Mouse (Mus musculus) neural tube, embryonic 14.5 days (tissue): ENCODE measurements around the gene Cand2. TPM values are rescaled to one million over a fixed set of nuclear protein-coding genes. Genes with fewer than 3 reads are reported as not detected.

Experiments used
- ATAC-seq: fragments of 200-750 bp; cut with Nextera tagmentation; 2 replicates; pipeline ENCODE4 v1.8.0; 2017; ENCODE audit warnings: low read depth, mild to moderate bottlenecking, moderate TSS enrichment, moderate library complexity
- H3K27ac ChIP-seq: fragments of 300-500 bp; sonication (generic); 2 replicates; pipeline ENCODE4 v1.5.1; 2014; ENCODE audit warnings: low read depth, mild to moderate bottlenecking, control low read depth, low read length, moderate library complexity, mixed read lengths
- H3K27me3 ChIP-seq: fragments of 300-500 bp; sonication (generic); 2 replicates; pipeline ENCODE4 v1.6.1; 2014; ENCODE audit warnings: low read length; ENCODE audit not compliant: control insufficient read depth, insufficient read depth
- H3K36me3 ChIP-seq: fragments of 300-500 bp; sonication (generic); 2 replicates; pipeline ENCODE4 v1.6.1; 2014; ENCODE audit warnings: low read length, mixed read lengths; ENCODE audit not compliant: control insufficient read depth, insufficient read depth
- H3K4me1 ChIP-seq: fragments of 300-500 bp; sonication (generic); 2 replicates; pipeline ENCODE4 v1.6.1; 2014; ENCODE audit warnings: low read length; ENCODE audit not compliant: control insufficient read depth, insufficient read depth
- H3K4me2 ChIP-seq: fragments of 300-500 bp; sonication (generic); 2 replicates; pipeline ENCODE4 v1.6.1; 2014; ENCODE audit warnings: mild to moderate bottlenecking, low read depth, low read length, control low read depth
- H3K4me3 ChIP-seq: fragments of 300-500 bp; sonication (generic); 2 replicates; pipeline ENCODE4 v1.5.1; 2014; ENCODE audit warnings: low read depth, low read length, control low read depth, mixed read lengths
- H3K9ac ChIP-seq: fragments of 300-500 bp; sonication (generic); replicated peaks from 2 replicates; pipeline ENCODE4 v1.6.1; 2014; ENCODE audit warnings: low read depth, mild to moderate bottlenecking, control low read depth, low read length, mixed read lengths
- H3K9me3 ChIP-seq: fragments of 300-500 bp; sonication (generic); 2 replicates; pipeline ENCODE4 v1.6.1; 2016; ENCODE audit warnings: low read length; ENCODE audit not compliant: control insufficient read depth
- WGBS: fragments of 180-500 bp; shearing (Covaris S2); extraction: QIAGEN DNeasy Blood & Tissue Kit; methylation state at CpG from one replicate; pipeline ENCODE4 v1.1.7; 2014; 5-methylcytosine and 5-hydroxymethylcytosine counted together
- polyA plus RNA-seq: library from polyadenylated mRNA; unstranded; fragments of >200 nt; fragmentation: Nextera tagmentation; extraction: Ambion mirVana; gene quantifications from 2 replicates; pipeline ENCODE4 v1.2.1, GENCODE M21; 2014

The Cand2 gene
- polyA plus RNA-seq, 1 experiment from 2014 or later = 8.3 TPM

DNA sequence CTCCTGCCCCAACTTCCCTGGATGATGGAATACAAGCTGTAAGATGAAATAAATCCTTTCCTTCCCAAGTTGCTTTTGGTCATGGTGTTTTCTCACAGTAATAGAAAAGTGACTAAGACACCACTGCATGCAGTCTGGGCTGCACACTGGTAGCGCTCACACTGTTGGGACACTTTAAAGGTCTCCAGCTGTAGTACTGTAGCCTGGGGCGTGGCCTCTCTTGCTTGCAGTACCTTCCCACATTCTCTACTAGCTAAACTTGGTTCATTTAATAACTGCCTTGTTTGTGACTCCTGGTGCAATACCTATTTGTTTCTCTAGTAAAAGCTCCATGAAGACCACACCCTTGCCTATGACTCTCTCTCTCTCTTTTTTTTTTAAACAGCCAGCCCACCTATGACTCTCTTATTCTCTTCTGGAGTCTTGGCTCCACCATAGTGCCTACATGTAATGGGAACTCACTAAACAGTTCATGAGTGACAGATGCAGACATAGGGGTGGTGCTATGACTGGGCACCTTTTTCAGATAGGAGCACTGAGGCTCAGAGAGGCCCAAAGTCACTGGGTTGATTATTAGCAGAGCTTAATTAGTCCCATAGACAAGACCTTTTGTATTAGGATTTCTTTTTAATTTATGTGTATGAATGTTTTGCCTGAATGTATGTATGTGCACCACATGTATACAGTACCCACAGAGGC, 58.0 kb downstream of the Cand2 start:
- H3K36me3 ChIP-seq = no peaks in the 10 kb centered on the region
- 90% methylated on average over 2 of the region's 2 CpGs for WGBS
- H3K9ac ChIP-seq = no peak overlapping the region
- no peak overlapping the region for H3K4me2 ChIP-seq
- H3K27ac ChIP-seq = no peak overlapping the region
- no peak overlapping the region for H3K4me3 ChIP-seq
- H3K27me3 ChIP-seq = no peaks in the 10 kb centered on the region
- no peaks in the 10 kb centered on the region for H3K4me1 ChIP-seq
- no peak for ATAC-seq
- no peaks in the 10 kb centered on the region for H3K9me3 ChIP-seq

DNA sequence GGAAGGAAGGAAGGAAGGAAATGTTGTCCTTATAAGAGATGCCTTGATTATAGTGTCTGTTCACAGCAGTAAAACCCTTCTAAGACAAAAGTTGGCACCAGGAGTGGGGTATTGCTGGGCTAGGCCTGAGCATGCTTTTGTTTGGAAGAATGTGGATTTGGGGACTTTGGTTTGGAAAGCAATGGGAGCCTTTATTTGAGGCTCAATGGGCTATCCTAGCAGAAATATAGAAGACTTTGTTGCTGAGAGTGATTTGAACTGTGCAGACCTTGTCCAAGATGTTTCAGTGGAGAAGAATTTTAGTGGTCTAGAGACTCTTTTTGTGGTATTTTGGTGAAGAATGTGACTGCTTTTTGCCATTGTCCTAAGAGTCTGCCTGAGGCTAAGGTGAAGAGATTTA, 59.5 kb downstream of the Cand2 start:
- Histone ChIP-seq H3K36me3 (no peaks in the 10 kb centered on the region), H3K4me2 (no peak overlapping the region), H3K27me3 (no peaks in the 10 kb centered on the region), H3K27ac (no peak overlapping the region), H3K9ac (no peak overlapping the region), H3K9me3 (no peaks in the 10 kb centered on the region), H3K4me3 (no peak overlapping the region), H3K4me1 (no peaks in the 10 kb centered on the region)
- no peak for ATAC-seq

- H3K4me3 ChIP-seq = peak within 1 kb of the TSS; percentile 22
- no peaks in the 10 kb centered on the region for H3K36me3 ChIP-seq
- no peaks in the 10 kb centered on the region for H3K4me1 ChIP-seq
- no peaks in the 10 kb centered on the region for H3K9me3 ChIP-seq
- peak; percentile 97 for ATAC-seq
- 3% methylated on average over 19 of the region's 19 CpGs for WGBS
- no peaks in the 10 kb centered on the region for H3K27me3 ChIP-seq
- H3K27ac ChIP-seq = no peak within 1 kb of the TSS
- H3K9ac ChIP-seq = no peak within 1 kb of the TSS
- H3K4me2 ChIP-seq = peak within 1 kb of the TSS; percentile 51
These were observed 63.8 kb downstream of the Cand2 start, which contains the start of gene Efcab12 for GRCm38 (mm10) chr6:115838161-115838597. Gene Efcab12 (minus strand): TSS chr6:115838412.

GRCm38 (mm10) chr6:115838745-115839144, 64.4 kb downstream of the Cand2 start:
- H3K27me3 ChIP-seq = no peaks in the 10 kb centered on the region
- peak; percentile 52; the same call in 1 of the 2 replicates for ATAC-seq
- no peak overlapping the region for H3K9ac ChIP-seq
- 83% methylated on average over 5 of the region's 5 CpGs for WGBS
- no peak overlapping the region; the same call in 1 of the 2 replicates for H3K4me3 ChIP-seq
- no peaks in the 10 kb centered on the region for H3K9me3 ChIP-seq
- H3K4me2 ChIP-seq = peak overlapping the region; percentile 51
- H3K27ac ChIP-seq = no peak overlapping the region
- no peaks in the 10 kb centered on the region for H3K4me1 ChIP-seq
- H3K36me3 ChIP-seq = 0 out of 2 replicates have a peak, but pooled peaks cover 1% of the 10 kb centered on the region

GRCm38 (mm10) chr6:115845006-115845405, 70.7 kb downstream of the Cand2 start:
- Histone ChIP-seq H3K9me3 (no peaks in the 10 kb centered on the region), H3K27ac (no peak overlapping the region), H3K4me2 (no peak overlapping the region), H3K4me3 (no peak overlapping the region), H3K27me3 (no peaks in the 10 kb centered on the region), H3K4me1 (no peaks in the 10 kb centered on the region), H3K36me3 (0 out of 2 replicates have a peak, but pooled peaks cover 5% of the 10 kb centered on the region), H3K9ac (no peak overlapping the region)
- ATAC-seq = no peak
- 93% methylated on average over 4 of the region's 4 CpGs for WGBS

- Histone ChIP-seq H3K4me1 (no peaks in the 10 kb centered on the region), H3K27ac (no peak overlapping the region), H3K9ac (no peak overlapping the region), H3K4me3 (no peak overlapping the region), H3K9me3 (no peaks in the 10 kb centered on the region), H3K36me3 (0 out of 2 replicates have a peak, but pooled peaks cover 5% of the 10 kb centered on the region), H3K4me2 (no peak overlapping the region), H3K27me3 (no peaks in the 10 kb centered on the region)
- 52% methylated on average over 6 of the region's 8 CpGs for WGBS
- peak; percentile 49; the same call in 1 of the 2 replicates for ATAC-seq
These were observed 72.5 kb downstream of the Cand2 start for GRCm38 (mm10) chr6:115846640-115847411.

DNA sequence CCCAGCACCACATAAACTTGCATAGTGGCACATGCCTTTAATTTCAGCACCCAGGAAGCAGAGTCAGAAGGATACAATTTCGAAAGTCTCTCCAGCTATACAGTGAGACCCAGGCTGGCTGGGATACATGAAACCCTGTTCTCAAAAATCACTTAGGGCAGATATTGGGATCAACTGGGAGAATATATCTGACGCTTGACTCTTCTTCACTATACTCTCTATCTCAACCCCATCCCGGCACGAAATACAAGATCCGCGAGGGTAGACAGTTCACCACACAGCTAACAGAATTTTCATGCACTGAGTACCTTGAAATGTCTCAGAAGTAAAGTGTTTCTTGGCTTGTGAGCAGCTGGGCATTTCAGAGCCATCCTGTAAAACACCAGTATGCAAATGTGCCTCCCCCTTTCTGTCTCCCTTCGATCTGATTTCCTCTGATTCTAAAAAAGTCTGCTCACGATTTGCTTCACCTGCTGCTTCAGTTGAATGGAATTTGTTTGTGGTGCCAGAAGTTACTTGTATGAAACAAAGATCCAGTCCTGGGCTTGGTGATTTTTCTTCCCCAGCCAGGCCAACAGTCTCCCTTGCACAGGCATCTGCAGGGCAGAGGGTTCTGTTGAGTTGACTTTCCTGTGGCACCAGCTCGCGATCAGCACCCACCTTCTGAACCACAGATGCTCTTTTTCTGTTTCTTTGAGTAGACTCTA, 74.4 kb downstream of the Cand2 start:
- 96% methylated on average over 10 of the region's 10 CpGs for WGBS
- Histone ChIP-seq H3K36me3 (0 out of 2 replicates have a peak, but pooled peaks cover 3% of the 10 kb centered on the region), H3K4me3 (no peak overlapping the region), H3K27ac (no peak overlapping the region), H3K4me1 (peaks cover 7% of the 10 kb centered on the region; the same call in 1 of the 2 replicates), H3K9me3 (no peaks in the 10 kb centered on the region), H3K27me3 (no peaks in the 10 kb centered on the region), H3K9ac (no peak overlapping the region), H3K4me2 (no peak overlapping the region)
- no peak for ATAC-seq

DNA sequence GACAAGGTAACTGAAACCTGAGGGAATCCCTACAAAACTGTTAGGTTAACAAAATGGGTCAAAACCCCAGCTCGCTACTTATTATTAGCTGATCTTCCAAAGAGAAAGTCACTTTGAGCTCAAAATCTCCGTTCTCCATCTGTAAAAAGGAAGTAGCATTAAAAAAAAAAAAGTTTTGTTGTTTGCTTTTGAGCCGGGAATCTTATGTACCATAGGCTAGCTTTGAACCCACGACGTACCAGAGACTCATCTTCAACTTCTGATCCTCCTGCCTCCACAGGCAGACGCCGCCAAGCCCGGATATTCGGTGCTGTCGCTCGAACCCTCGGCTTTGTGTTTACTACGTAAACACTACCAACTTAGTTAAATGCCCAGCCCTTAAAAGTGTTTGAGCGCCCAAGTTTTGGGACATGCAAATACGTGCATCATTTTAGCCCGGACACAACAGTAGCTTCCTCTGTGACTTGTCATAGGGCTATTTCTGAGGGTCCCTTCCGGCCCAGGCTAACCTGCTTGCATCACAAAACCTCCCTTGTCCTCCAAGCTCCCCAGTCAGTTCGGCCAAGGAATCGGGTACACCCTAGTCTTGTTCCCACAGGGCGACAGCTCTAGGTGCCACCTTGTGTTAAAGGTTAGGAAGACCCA, 78.2 kb downstream of the Cand2 start:
- ATAC-seq = no peak
- Histone ChIP-seq H3K4me1 (peaks cover 7% of the 10 kb centered on the region; the same call in 1 of the 2 replicates), H3K9me3 (no peaks in the 10 kb centered on the region), H3K27me3 (no peaks in the 10 kb centered on the region), H3K36me3 (no peaks in the 10 kb centered on the region), H3K9ac (peak overlapping the region; percentile 61), H3K4me3 (peak overlapping the region; percentile 43), H3K27ac (peak overlapping the region; percentile 64), H3K4me2 (peak overlapping the region; percentile 75)
- WGBS = 6% methylated on average over 20 of the region's 20 CpGs
